Mouse (Mus musculus) neural tube, embryonic 15.5 days (tissue): ENCODE measurements at regions not wholly inside any gene's neighbourhood (a gene's known extent, or its start where the extent isn't known, plus 50 kb on each side); places are given as distances from the start of the nearest gene placed in this dataset.

Source experiments
- ATAC-seq: fragments of 200-750 bp; cut with Nextera tagmentation; 2 replicates; pipeline ENCODE4 v1.8.0; 2017; ENCODE audit warnings: mild to moderate bottlenecking, moderate TSS enrichment, moderate library complexity; ENCODE audit not compliant: low FRiP score
- H3K27ac ChIP-seq: fragments of 300-500 bp; sonication (generic); replicated peaks from 2 replicates; pipeline ENCODE4 v1.5.1; 2015; ENCODE audit warnings: mild to moderate bottlenecking, inconsistent platforms
- H3K27me3 ChIP-seq: fragments of 300-500 bp; sonication (generic); replicated peaks from 2 replicates; pipeline ENCODE4 v1.6.1; 2015; ENCODE audit warnings: inconsistent platforms
- H3K36me3 ChIP-seq: fragments of 300-500 bp; sonication (generic); 2 replicates; pipeline ENCODE4 v1.6.1; 2015; ENCODE audit warnings: inconsistent platforms
- H3K4me1 ChIP-seq: fragments of 300-500 bp; sonication (generic); 2 replicates; pipeline ENCODE4 v1.6.1; 2015; ENCODE audit warnings: inconsistent platforms
- H3K4me2 ChIP-seq: fragments of 300-500 bp; sonication (generic); 2 replicates; pipeline ENCODE4 v1.6.1; 2015; ENCODE audit warnings: inconsistent platforms, mild to moderate bottlenecking, moderate library complexity
- H3K4me3 ChIP-seq: fragments of 300-500 bp; sonication (generic); replicated peaks from 2 replicates; pipeline ENCODE4 v1.5.1; 2015; ENCODE audit warnings: mild to moderate bottlenecking, inconsistent platforms
- H3K9ac ChIP-seq: fragments of 300-500 bp; sonication (generic); replicated peaks from 2 replicates; pipeline ENCODE4 v1.6.1; 2015; ENCODE audit warnings: mild to moderate bottlenecking, inconsistent platforms
- H3K9me3 ChIP-seq: fragments of 300-500 bp; sonication (generic); replicated peaks from 2 replicates; pipeline ENCODE4 v1.6.1; 2016; ENCODE audit warnings: inconsistent platforms
- WGBS: fragments of 180-500 bp; shearing (Covaris S2); methylation state at CpG from one replicate; pipeline ENCODE4 v1.1.7; 2015; ENCODE audit warnings: mixed read lengths; 5-methylcytosine and 5-hydroxymethylcytosine counted together

DNA sequence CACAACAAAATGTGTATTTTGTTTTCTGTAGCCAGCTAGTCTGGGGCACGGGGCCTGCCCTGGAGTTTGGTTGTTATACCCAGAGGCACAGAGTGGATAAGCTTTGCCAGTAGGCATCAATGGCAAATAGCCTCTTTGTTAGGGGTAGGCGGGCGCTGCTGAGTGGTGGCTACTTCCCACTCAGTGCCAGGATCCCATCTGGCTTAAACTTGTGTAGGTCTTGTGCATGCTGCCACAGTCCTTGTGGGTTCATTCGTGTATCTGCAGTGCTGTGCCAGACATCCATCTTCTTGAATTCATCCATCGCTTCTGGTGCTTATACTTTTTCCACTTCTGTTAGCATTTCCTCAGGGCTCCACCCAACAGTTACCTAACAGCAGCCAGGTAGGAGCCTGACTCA is 545.4 kb upstream of the Atp11b start:
- no peaks in the 10 kb centered on the region for H3K4me1 ChIP-seq
- no peaks in the 10 kb centered on the region for H3K36me3 ChIP-seq
- H3K4me2 ChIP-seq: no peak overlapping the region
- H3K27ac ChIP-seq: no peak overlapping the region
- WGBS: 81% methylated on average over 5 of the region's 5 CpGs
- H3K9me3 ChIP-seq: no peaks in the 10 kb centered on the region
- no peak overlapping the region for H3K4me3 ChIP-seq
- no peak overlapping the region for H3K9ac ChIP-seq
- no peaks in the 10 kb centered on the region for H3K27me3 ChIP-seq
- no peak for ATAC-seq

DNA sequence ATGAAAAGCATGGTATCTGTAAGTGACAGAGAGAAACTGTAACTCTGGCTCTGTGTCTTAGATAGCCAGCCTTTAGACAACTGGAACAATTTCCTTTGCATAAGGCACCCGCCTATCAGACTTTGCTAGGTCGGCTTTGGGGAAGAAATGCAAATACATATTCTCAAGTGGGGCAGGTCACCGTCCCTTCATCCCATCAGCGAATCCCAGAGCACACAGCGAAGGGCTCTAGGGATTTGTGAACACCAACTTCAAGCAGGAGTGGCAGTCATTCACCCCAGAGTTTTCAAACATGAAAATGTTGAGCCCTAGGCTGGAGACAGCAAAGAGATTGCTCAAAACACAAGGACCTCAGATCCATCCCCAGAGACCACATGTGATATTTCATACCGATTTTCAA is 534.5 kb upstream of the Atp11b start:
- Histone ChIP-seq H3K27ac (no peak overlapping the region), H3K4me2 (no peak overlapping the region), H3K9me3 (no peaks in the 10 kb centered on the region), H3K36me3 (no peaks in the 10 kb centered on the region), H3K9ac (no peak overlapping the region), H3K27me3 (no peaks in the 10 kb centered on the region), H3K4me1 (no peaks in the 10 kb centered on the region), H3K4me3 (no peak overlapping the region)
- 95% methylated on average over 6 of the region's 6 CpGs for WGBS
- ATAC-seq: no peak

GRCm38 (mm10) chr3:35221183-35221582 is 532.7 kb upstream of the Atp11b start:
- H3K27ac ChIP-seq: no peak overlapping the region
- no peak overlapping the region for H3K4me2 ChIP-seq
- no peaks in the 10 kb centered on the region for H3K9me3 ChIP-seq
- H3K27me3 ChIP-seq: no peaks in the 10 kb centered on the region
- H3K36me3 ChIP-seq: no peaks in the 10 kb centered on the region
- ATAC-seq: no peak
- 22% methylated on average over 3 of the region's 3 CpGs for WGBS
- H3K4me3 ChIP-seq: no peak overlapping the region
- no peak overlapping the region for H3K9ac ChIP-seq
- H3K4me1 ChIP-seq: peaks cover 9% of the 10 kb centered on the region

DNA sequence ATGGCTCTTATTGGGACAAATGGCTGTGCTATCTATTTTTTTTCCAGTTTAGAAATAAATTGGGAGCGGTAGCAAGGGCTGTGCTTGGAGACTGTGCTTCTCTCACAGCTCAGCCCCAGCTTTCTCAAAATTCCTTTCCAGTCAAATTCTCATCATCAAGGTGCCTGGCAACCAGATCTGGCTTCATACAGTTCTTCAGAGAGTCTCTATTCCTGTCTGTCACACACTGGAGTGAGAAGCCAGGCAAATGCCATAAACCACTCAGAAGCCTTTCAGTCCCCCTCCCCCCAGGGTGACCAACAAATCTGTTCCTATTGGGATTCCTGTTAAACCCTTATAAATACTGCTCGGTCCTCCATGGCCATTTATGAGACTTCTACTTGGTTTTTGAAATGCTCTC is 531.7 kb upstream of the Atp11b start:
- Histone ChIP-seq H3K27me3 (no peaks in the 10 kb centered on the region), H3K4me1 (peaks cover 9% of the 10 kb centered on the region), H3K36me3 (no peaks in the 10 kb centered on the region), H3K9ac (no peak overlapping the region), H3K27ac (no peak overlapping the region), H3K9me3 (no peaks in the 10 kb centered on the region), H3K4me2 (no peak overlapping the region), H3K4me3 (no peak overlapping the region)
- ATAC-seq: no peak
- WGBS: 18% methylated on average over 2 of the region's 2 CpGs

GRCm38 (mm10) chr3:35225051-35225701 is 528.7 kb upstream of the Atp11b start:
- ATAC-seq: peak; percentile 85
- Histone ChIP-seq H3K4me2 (peak overlapping the region; percentile 51), H3K4me3 (peak overlapping the region; percentile 18), H3K36me3 (no peaks in the 10 kb centered on the region), H3K27ac (0 out of 2 replicates have a peak overlapping the region, but pooled peaks have one; percentile 18), H3K9ac (no peak overlapping the region), H3K9me3 (no peaks in the 10 kb centered on the region), H3K4me1 (peaks cover 9% of the 10 kb centered on the region), H3K27me3 (no peaks in the 10 kb centered on the region)
- 9% methylated on average over 12 of the region's 12 CpGs for WGBS

- 32% methylated on average over 3 of the region's 3 CpGs for WGBS
- H3K36me3 ChIP-seq: no peaks in the 10 kb centered on the region
- no peaks in the 10 kb centered on the region for H3K9me3 ChIP-seq
- no peak overlapping the region for H3K9ac ChIP-seq
- no peaks in the 10 kb centered on the region for H3K27me3 ChIP-seq
- H3K4me1 ChIP-seq: peaks cover 9% of the 10 kb centered on the region
- no peak overlapping the region for H3K4me3 ChIP-seq
- no peak for ATAC-seq
- H3K4me2 ChIP-seq: peak overlapping the region; percentile 51
- H3K27ac ChIP-seq: no peak overlapping the region
Measured at GRCm38 (mm10) chr3:35225774-35226365, 528.0 kb upstream of the Atp11b start.

DNA sequence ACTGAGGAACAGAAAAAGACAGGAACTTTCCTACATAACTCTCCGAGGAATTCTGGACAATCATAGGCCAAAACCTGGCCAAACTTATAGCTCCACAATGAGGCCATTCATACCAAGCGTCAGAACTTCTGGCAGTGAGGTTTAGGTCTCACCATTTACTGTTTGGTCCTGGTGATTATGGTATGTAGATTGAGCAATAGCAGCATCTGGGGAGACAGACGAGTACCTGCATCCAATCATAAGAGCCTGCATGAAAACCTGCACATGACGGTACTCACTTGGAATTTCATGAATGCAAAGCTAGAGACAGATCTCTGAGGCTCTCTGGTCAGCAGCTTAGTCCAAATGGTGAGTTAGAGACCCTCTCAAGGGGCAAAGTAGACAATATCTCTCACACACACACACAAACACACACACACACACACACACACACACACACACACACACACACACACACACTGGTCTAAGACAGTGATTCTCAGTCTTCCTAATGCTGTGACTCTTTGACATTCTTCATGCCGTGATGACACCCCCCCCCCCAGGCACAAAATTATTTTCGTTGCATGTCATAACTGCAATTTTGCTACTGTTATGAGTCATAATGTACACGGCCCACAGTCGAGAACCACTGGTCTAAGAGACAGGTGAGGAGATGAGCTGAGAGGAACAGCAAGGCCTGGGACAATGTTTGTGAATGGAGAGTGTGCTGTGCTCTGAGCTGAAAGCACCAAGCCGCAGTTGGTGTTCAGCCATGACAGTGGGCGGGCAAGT is 522.6 kb upstream of the Atp11b start:
- H3K4me2 ChIP-seq: no peak overlapping the region
- no peaks in the 10 kb centered on the region for H3K36me3 ChIP-seq
- no peak overlapping the region for H3K27ac ChIP-seq
- no peak overlapping the region for H3K9ac ChIP-seq
- H3K27me3 ChIP-seq: no peaks in the 10 kb centered on the region
- 88% methylated on average over 10 of the region's 10 CpGs for WGBS
- H3K4me3 ChIP-seq: no peak overlapping the region
- no peak for ATAC-seq
- H3K4me1 ChIP-seq: 0 out of 2 replicates have a peak, but pooled peaks cover 8% of the 10 kb centered on the region
- H3K9me3 ChIP-seq: no peaks in the 10 kb centered on the region

GRCm38 (mm10) chr3:35232487-35232886 is 521.4 kb upstream of the Atp11b start:
- H3K36me3 ChIP-seq: no peaks in the 10 kb centered on the region
- no peak overlapping the region for H3K4me3 ChIP-seq
- 0 out of 2 replicates have a peak, but pooled peaks cover 8% of the 10 kb centered on the region for H3K4me1 ChIP-seq
- no peak overlapping the region for H3K4me2 ChIP-seq
- no peak overlapping the region for H3K27ac ChIP-seq
- WGBS: 15% methylated on average over 1 of the region's 1 CpGs
- H3K27me3 ChIP-seq: no peaks in the 10 kb centered on the region
- ATAC-seq: no peak
- no peak overlapping the region for H3K9ac ChIP-seq
- no peaks in the 10 kb centered on the region for H3K9me3 ChIP-seq

- H3K27ac ChIP-seq: no peak overlapping the region
- H3K27me3 ChIP-seq: no peaks in the 10 kb centered on the region
- H3K4me2 ChIP-seq: no peak overlapping the region
- no peak overlapping the region for H3K4me3 ChIP-seq
- no peaks in the 10 kb centered on the region for H3K9me3 ChIP-seq
- 78% methylated on average over 3 of the region's 3 CpGs for WGBS
- no peak for ATAC-seq
- no peak overlapping the region for H3K9ac ChIP-seq
- H3K4me1 ChIP-seq: 0 out of 2 replicates have a peak, but pooled peaks cover 8% of the 10 kb centered on the region
- H3K36me3 ChIP-seq: no peaks in the 10 kb centered on the region
Measured at GRCm38 (mm10) chr3:35235066-35235465, 518.8 kb upstream of the Atp11b start.

- WGBS: 23% methylated on average over 5 of the region's 5 CpGs
- Histone ChIP-seq H3K9ac (no peak overlapping the region), H3K36me3 (no peaks in the 10 kb centered on the region), H3K27me3 (no peaks in the 10 kb centered on the region), H3K9me3 (no peaks in the 10 kb centered on the region), H3K4me2 (no peak overlapping the region), H3K4me1 (0 out of 2 replicates have a peak, but pooled peaks cover 8% of the 10 kb centered on the region), H3K4me3 (no peak overlapping the region), H3K27ac (no peak overlapping the region)
- ATAC-seq: no peak
Measured at GRCm38 (mm10) chr3:35235772-35236171, 518.1 kb upstream of the Atp11b start.

GRCm38 (mm10) chr3:35237342-35237741 is 516.6 kb upstream of the Atp11b start:
- no peaks in the 10 kb centered on the region for H3K27me3 ChIP-seq
- WGBS: 89% methylated on average over 6 of the region's 6 CpGs
- ATAC-seq: no peak
- no peak overlapping the region for H3K9ac ChIP-seq
- no peak overlapping the region for H3K27ac ChIP-seq
- no peak overlapping the region for H3K4me3 ChIP-seq
- no peaks in the 10 kb centered on the region for H3K9me3 ChIP-seq
- 0 out of 2 replicates have a peak, but pooled peaks cover 6% of the 10 kb centered on the region for H3K4me1 ChIP-seq
- no peaks in the 10 kb centered on the region for H3K36me3 ChIP-seq
- H3K4me2 ChIP-seq: no peak overlapping the region

DNA sequence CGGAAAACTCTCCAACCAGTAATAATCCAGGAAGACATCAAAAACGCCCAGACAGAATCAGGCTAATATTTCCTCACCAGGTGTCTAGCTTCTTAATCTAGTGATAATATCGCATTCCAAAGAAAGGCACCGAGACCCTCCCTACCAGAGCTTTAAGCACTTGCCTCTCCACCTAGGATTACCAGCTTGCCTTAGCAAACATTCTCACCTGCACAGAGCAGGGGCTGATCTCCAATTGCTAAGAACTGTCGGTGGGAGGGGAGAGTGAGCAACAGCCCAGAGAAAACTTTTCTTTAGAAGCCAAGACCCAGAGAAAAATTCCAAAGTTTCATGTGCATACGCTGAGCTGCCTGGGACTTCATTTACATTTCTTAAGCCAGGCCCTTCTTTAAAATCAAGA is 511.6 kb upstream of the Atp11b start:
- no peak overlapping the region for H3K9ac ChIP-seq
- no peak for ATAC-seq
- H3K4me3 ChIP-seq: no peak overlapping the region
- H3K4me1 ChIP-seq: peaks cover 12% of the 10 kb centered on the region; the same call in 1 of the 2 replicates
- H3K27ac ChIP-seq: no peak overlapping the region
- H3K36me3 ChIP-seq: no peaks in the 10 kb centered on the region
- no peaks in the 10 kb centered on the region for H3K27me3 ChIP-seq
- no peak overlapping the region for H3K4me2 ChIP-seq
- H3K9me3 ChIP-seq: no peaks in the 10 kb centered on the region
- WGBS: 52% methylated on average over 6 of the region's 6 CpGs
